Mouse (Mus musculus) thymus, postnatal 14 days (tissue): Measurements from ENCODE around the gene Eci1.
"Not testable (repeated sequence)": the region's sequence is repeated elsewhere in the genome, so short reads cannot be mapped to it uniquely, and the experiment has no call there.

Source experiments
- DNase-seq: peaks from one replicate; pipeline ENCODE4 v3.0.0; 2021

The Eci1 gene

GRCm38 (mm10) chr17:24426471-24427169, at the start of gene Eci1:
Gene Eci1 (plus strand): TSS chr17:24426641.
- peak; percentile 64 for DNase-seq

GRCm38 (mm10) chr17:24378496-24378895, 47.9 kb upstream of the Eci1 start:
- no peak for DNase-seq

GRCm38 (mm10) chr17:24383789-24384188, 42.7 kb upstream of the Eci1 start:
- no peak for DNase-seq

GRCm38 (mm10) chr17:24388711-24389110, 37.7 kb upstream of the Eci1 start:
- no peak for DNase-seq

GRCm38 (mm10) chr17:24389865-24390264, 36.6 kb upstream of the Eci1 start:
- DNase-seq = peak; percentile 47

GRCm38 (mm10) chr17:24391149-24391548, 35.3 kb upstream of the Eci1 start:
- peak; percentile 23 for DNase-seq

- no peak for DNase-seq
Observed at GRCm38 (mm10) chr17:24393527-24393926, 32.9 kb upstream of the Eci1 start.

GRCm38 (mm10) chr17:24394456-24394855, 32.0 kb upstream of the Eci1 start:
- DNase-seq = no peak

- no peak for DNase-seq
Observed at GRCm38 (mm10) chr17:24402371-24402770, 24.1 kb upstream of the Eci1 start.

GRCm38 (mm10) chr17:24407116-24407803, 19.2 kb upstream of the Eci1 start:
- DNase-seq = no peak

- peak; percentile 54 for DNase-seq
Observed at GRCm38 (mm10) chr17:24413557-24414211, 12.8 kb upstream of the Eci1 start.

- DNase-seq = peak; percentile 92
Observed at GRCm38 (mm10) chr17:24414230-24414976, 12.0 kb upstream of the Eci1 start, which contains the start of gene Rnps1. Gene Rnps1 (plus strand): TSS chr17:24414565.

GRCm38 (mm10) chr17:24415011-24415410, 11.4 kb upstream of the Eci1 start:
- no peak for DNase-seq

- no peak for DNase-seq
Observed at GRCm38 (mm10) chr17:24416051-24416652, 10.3 kb upstream of the Eci1 start.

GRCm38 (mm10) chr17:24423114-24423513, 3.3 kb upstream of the Eci1 start:
- DNase-seq = no peak

GRCm38 (mm10) chr17:24424489-24424888, 2.0 kb upstream of the Eci1 start:
- no peak for DNase-seq

- not testable (repeated sequence) for DNase-seq
Observed at GRCm38 (mm10) chr17:24425326-24425725, 1.1 kb upstream of the Eci1 start.

GRCm38 (mm10) chr17:24425905-24426304, 536 bp upstream of the Eci1 start:
- DNase-seq = no peak

GRCm38 (mm10) chr17:24427170-24427557, 723 bp downstream of the Eci1 start:
- no peak for DNase-seq

- no peak for DNase-seq
Observed at GRCm38 (mm10) chr17:24429201-24429983, 3.0 kb downstream of the Eci1 start.

GRCm38 (mm10) chr17:24437016-24437415, 10.6 kb downstream of the Eci1 start:
- peak; percentile 49 for DNase-seq

- DNase-seq = no peak
Observed at GRCm38 (mm10) chr17:24440377-24440776, 13.9 kb downstream of the Eci1 start.
